Mouse (Mus musculus): ENCODE measurements around the gene Hist1h2ab.

Hist1h2ab gene

GRCm38 (mm10) chr13:23738677-23739068, 12.3 kb upstream of the Hist1h2ab start, which contains the start of gene Hist1h1c:
Gene Hist1h1c, plus strand, starts transcription at chr13:23738808.
- DNase-seq, result peak; percentile 74 to 78

GRCm38 (mm10) chr13:23739069-23739921, 11.6 kb upstream of the Hist1h2ab start:
- peak; percentile 84 to 94 for DNase-seq

- no peak for DNase-seq
These were observed 11.0 kb upstream of the Hist1h2ab start for GRCm38 (mm10) chr13:23739922-23740252.

- DNase-seq, result no peak
These were observed 10.6 kb upstream of the Hist1h2ab start for GRCm38 (mm10) chr13:23740256-23740840.

GRCm38 (mm10) chr13:23740910-23741309, 10.0 kb upstream of the Hist1h2ab start:
- DNase-seq, result no peak

GRCm38 (mm10) chr13:23742007-23742406, 8.9 kb upstream of the Hist1h2ab start:
- DNase-seq, result no peak

- no peak for DNase-seq
These were observed 7.7 kb upstream of the Hist1h2ab start for GRCm38 (mm10) chr13:23743215-23743614.

GRCm38 (mm10) chr13:23743963-23744362, 7.0 kb upstream of the Hist1h2ab start:
- DNase-seq, result no peak

GRCm38 (mm10) chr13:23744421-23745380, 6.2 kb upstream of the Hist1h2ab start:
- DNase-seq, result no peak

- peak; percentile 76 to 81 for DNase-seq
These were observed 5.4 kb upstream of the Hist1h2ab start, which contains the start of gene Hist1h3c for GRCm38 (mm10) chr13:23745381-23746161. Gene Hist1h3c, minus strand, starts transcription at chr13:23745602.

GRCm38 (mm10) chr13:23746201-23747080, 4.5 kb upstream of the Hist1h2ab start, which contains the start of gene Hist1h2bb:
Gene Hist1h2bb, plus strand, starts transcription at chr13:23746734.
- DNase-seq, result peak; percentile 56 to 76

- DNase-seq, result peak in 1 of 2 experiments; percentile 26
These were observed 3.6 kb upstream of the Hist1h2ab start for GRCm38 (mm10) chr13:23747081-23747891.

- DNase-seq, result no peak
These were observed 3.0 kb upstream of the Hist1h2ab start for GRCm38 (mm10) chr13:23747892-23748288.

- no peak for DNase-seq
These were observed 1.3 kb upstream of the Hist1h2ab start for GRCm38 (mm10) chr13:23749563-23750121.

GRCm38 (mm10) chr13:23751478-23751956, 591 bp downstream of the Hist1h2ab start:
- no peak for DNase-seq

GRCm38 (mm10) chr13:23752067-23752741, 1.3 kb downstream of the Hist1h2ab start, which contains the start of gene Hist1h3b:
Gene Hist1h3b, plus strand, starts transcription at chr13:23752267.
- DNase-seq, result peak; percentile 71

- no peak for DNase-seq
These were observed 1.8 kb downstream of the Hist1h2ab start for GRCm38 (mm10) chr13:23752742-23753172.

GRCm38 (mm10) chr13:23753314-23754078, 2.6 kb downstream of the Hist1h2ab start:
- DNase-seq, result no peak

All from cerebellum, adult 18-20 months (tissue).